Comparison of ENCODE assay signal across 19 mouse cellular contexts in genomic region chr10:40481534-40481933, GRCm38 (mm10).
A peak's percentile ranks its signal among the peaks of the same experiment; 100 is the strongest.
DNase-seq lines count a peak whose midpoint lies in the region; ATAC-seq and TF ChIP-seq lines count a peak whose summit lies in the region.
"Had no signal": no experiment of that assay in that cellular context is flagged by ENCODE, and none has a peak within 500 bp of the region (broad histone marks: within the 10 kb centered on the region; RNA-seq: fewer than 3 reads in every experiment).

No protein-coding gene starts in this region.

- no peak overlapping the region for H3K4me2 ChIP-seq in heart, embryonic 11.5 days
- no peak overlapping the region for H3K4me2 ChIP-seq in intestine, embryonic 14.5 days (ENCODE audit: low read length)
- no peak overlapping the region for H3K4me2 ChIP-seq in intestine, postnatal 0 days (replicated peaks; ENCODE audit: low read depth)
- H3K4me2 ChIP-seq: heart, embryonic 13.5 days; hindbrain, embryonic 12.5 days; hindbrain, embryonic 15.5 days had no signal

- no peak for TF ChIP-seq CTCF in bone marrow macrophage, adult 2 months (IDR thresholded peaks at IDR 0.05; ENCODE audit: low read depth, low read length)
- TF ChIP-seq CTCF in intestine, postnatal 0 days (IDR thresholded peaks at IDR 0.05; ENCODE audit: low read depth): no peak

- no peaks in the 10 kb centered on the region for H3K9me3 ChIP-seq in heart, embryonic 10.5 days
- no peaks in the 10 kb centered on the region for H3K9me3 ChIP-seq in heart, embryonic 11.5 days (replicated peaks; ENCODE audit: control insufficient read depth, low read length)
- no peaks in the 10 kb centered on the region for H3K9me3 ChIP-seq in intestine, embryonic 14.5 days (ENCODE audit: control insufficient read depth, low read length)
- no peaks in the 10 kb centered on the region for H3K9me3 ChIP-seq in intestine, postnatal 0 days (ENCODE audit: control insufficient read depth)
- H3K9me3 ChIP-seq: forebrain, embryonic 10.5 days; heart, embryonic 13.5 days; hindbrain, embryonic 12.5 days; hindbrain, embryonic 15.5 days had no signal

- ATAC-seq in heart, embryonic 11.5 days (replicated peaks; ENCODE audit: insufficient number of reproducible peaks, low FRiP score, low TSS enrichment): no peak
- ATAC-seq in intestine, embryonic 14.5 days (replicated peaks; ENCODE audit: low FRiP score, low TSS enrichment, low read depth): 0 out of 2 replicates have a peak, but pooled peaks have one; percentile 40
- ATAC-seq in intestine, postnatal 0 days: peak; percentile 55
- ATAC-seq in megakaryocyte, adult 5-6 weeks (ENCODE audit: poor library complexity, severe bottlenecking): no peak
- ATAC-seq: CD4-positive, CD25-positive, alpha-beta regulatory T cell, adult 4 months had no signal

- peaks cover 11% of the 10 kb centered on the region for H3K36me3 ChIP-seq in heart, embryonic 10.5 days
- H3K36me3 ChIP-seq in heart, embryonic 11.5 days (ENCODE audit: control insufficient read depth, insufficient read depth, low read length): no peaks in the 10 kb centered on the region
- H3K36me3 ChIP-seq in intestine, embryonic 14.5 days (ENCODE audit: control insufficient read depth, insufficient read depth, low read length): peaks cover 30% of the 10 kb centered on the region
- peaks cover 8% of the 10 kb centered on the region; the same call in 1 of the 2 replicates for H3K36me3 ChIP-seq in intestine, postnatal 0 days (ENCODE audit: control insufficient read depth, insufficient read depth)

- no peaks in the 10 kb centered on the region for H3K27me3 ChIP-seq in heart, embryonic 10.5 days (ENCODE audit: insufficient read depth, poor library complexity, severe bottlenecking)
- no peaks in the 10 kb centered on the region for H3K27me3 ChIP-seq in heart, embryonic 11.5 days (ENCODE audit: control insufficient read depth, insufficient read depth, low read length)
- H3K27me3 ChIP-seq in intestine, embryonic 14.5 days (replicated peaks; ENCODE audit: control insufficient read depth, insufficient read depth, low read length): no peaks in the 10 kb centered on the region
- no peaks in the 10 kb centered on the region for H3K27me3 ChIP-seq in intestine, postnatal 0 days (replicated peaks; ENCODE audit: control insufficient read depth, insufficient read depth, low read length)
- H3K27me3 ChIP-seq: heart, embryonic 13.5 days; hindbrain, embryonic 12.5 days; hindbrain, embryonic 15.5 days had no signal

- no peak overlapping the region for H3K27ac ChIP-seq in heart, embryonic 10.5 days
- H3K27ac ChIP-seq in heart, embryonic 11.5 days (ENCODE audit: low read depth, low read length): no peak overlapping the region
- H3K27ac ChIP-seq in bone marrow macrophage, adult 2 months (ENCODE audit: insufficient read depth, low read depth, low read length): peak overlapping the region; percentile 32; the same call in 1 of the 2 replicates
- no peak overlapping the region for H3K27ac ChIP-seq in intestine, embryonic 14.5 days (ENCODE audit: low read depth)
- H3K27ac ChIP-seq in intestine, postnatal 0 days (ENCODE audit: low read depth, low read length): no peak overlapping the region
- H3K27ac ChIP-seq: forebrain, embryonic 10.5 days; heart, embryonic 13.5 days; hindbrain, embryonic 12.5 days; hindbrain, embryonic 15.5 days had no signal

- WGBS in heart, embryonic 10.5 days: 87% methylated on average over 3 of the region's 3 CpGs
- 85% methylated on average over 3 of the region's 3 CpGs for WGBS in heart, embryonic 11.5 days (ENCODE audit: insufficient replicate concordance)
- 47% methylated on average over 3 of the region's 3 CpGs for WGBS in intestine, embryonic 14.5 days
- 15% methylated on average over 3 of the region's 3 CpGs for WGBS in intestine, postnatal 0 days

- no peak overlapping the region for H3K4me3 ChIP-seq in heart, embryonic 10.5 days
- no peak overlapping the region for H3K4me3 ChIP-seq in heart, embryonic 11.5 days (ENCODE audit: low read depth, low read length)
- no peak overlapping the region for H3K4me3 ChIP-seq in bone marrow macrophage, adult 2 months (ENCODE audit: insufficient read depth, low read length)
- no peak overlapping the region for H3K4me3 ChIP-seq in intestine, embryonic 14.5 days (ENCODE audit: low read depth, low read length)
- no peak overlapping the region for H3K4me3 ChIP-seq in intestine, postnatal 0 days (ENCODE audit: low read depth, low read length)
- H3K4me3 ChIP-seq: forebrain, embryonic 10.5 days; heart, embryonic 13.5 days; hindbrain, embryonic 12.5 days; hindbrain, embryonic 15.5 days had no signal

- no peak overlapping the region for H3K9ac ChIP-seq in heart, embryonic 11.5 days (ENCODE audit: low read depth, low read length)
- H3K9ac ChIP-seq in intestine, embryonic 14.5 days (ENCODE audit: low read length): no peak overlapping the region
- H3K9ac ChIP-seq in intestine, postnatal 0 days (ENCODE audit: low read depth, low read length): no peak overlapping the region
- H3K9ac ChIP-seq: heart, embryonic 13.5 days; hindbrain, embryonic 12.5 days; hindbrain, embryonic 15.5 days had no signal

- DNase-seq in heart, embryonic 10.5 days (ENCODE audit: low spot score): peak; percentile 56
- no peak for DNase-seq in intestine, embryonic 14.5 days (ENCODE audit: low spot score)
- no peak for DNase-seq in kidney, adult 9 months
- DNase-seq: adrenal gland, adult 2 months; adrenal gland, postnatal 14 days; cerebellum, adult 11-12 months; cerebellum, adult 9-10 months; cerebellum, postnatal 14 days; gastrocnemius, postnatal 25 days; kidney, adult 11 months had no signal

- no peak for TF ChIP-seq POLR2A in bone marrow macrophage, adult 2 months (IDR thresholded peaks at IDR 0.05; ENCODE audit: borderline replicate concordance, low read depth, low read length)

- no peaks in the 10 kb centered on the region for H3K4me1 ChIP-seq in heart, embryonic 10.5 days
- H3K4me1 ChIP-seq in heart, embryonic 11.5 days (ENCODE audit: control insufficient read depth, insufficient read depth, low read length): peaks cover 2% of the 10 kb centered on the region; the same call in 1 of the 2 replicates
- peaks cover 34% of the 10 kb centered on the region for H3K4me1 ChIP-seq in bone marrow macrophage, adult 2 months (ENCODE audit: control insufficient read depth, insufficient read depth, low read length)
- 0 out of 2 replicates have a peak, but pooled peaks cover 4% of the 10 kb centered on the region for H3K4me1 ChIP-seq in intestine, embryonic 14.5 days (replicated peaks; ENCODE audit: control insufficient read depth, insufficient read depth, low read length)
- peaks cover 7% of the 10 kb centered on the region; the same call in 1 of the 2 replicates for H3K4me1 ChIP-seq in intestine, postnatal 0 days (replicated peaks; ENCODE audit: control insufficient read depth, insufficient read depth, low read length)
- H3K4me1 ChIP-seq: forebrain, embryonic 10.5 days; heart, embryonic 13.5 days; hindbrain, embryonic 12.5 days; hindbrain, embryonic 15.5 days had no signal

Comparison
In these comparisons a context has a peak if more than half of its experiments do, and no peak if none do; other contexts are left out.
1. ATAC-seq: peak in intestine, embryonic 14.5 days (single experiment) and intestine, postnatal 0 days (single experiment); none in heart, embryonic 11.5 days (single experiment) and megakaryocyte, adult 5-6 weeks (single experiment).